Mouse (Mus musculus) forebrain, embryonic 14.5 days (tissue): ENCODE data around the gene Gpsm1. TPM values are rescaled to one million over a fixed set of nuclear protein-coding genes. Genes with fewer than 3 reads are reported as not detected.

Source experiments
- polyA plus RNA-seq: library from polyadenylated mRNA; unstranded; fragments of >200 nt; fragmentation: Nextera tagmentation; extraction: Ambion mirVana; gene quantifications from 2 replicates; pipeline ENCODE4 v1.2.1, GENCODE M21; 2014

Gene Gpsm1
- polyA plus RNA-seq, 1 experiment from 2014 or later = 56.0 TPM

Other genes starting within 250 kb of the Gpsm1 start
- 6.1 and 11.8 TPM in 2 replicates for gene Nacc2, start 192.3 kb upstream of the Gpsm1 start, polyA plus RNA-seq
- gene Lhx3, start 107.2 kb upstream of the Gpsm1 start, polyA plus RNA-seq = not detected in 2 replicates
- gene Qsox2, start 78.0 kb upstream of the Gpsm1 start, polyA plus RNA-seq = 10.6 and 12.2 TPM in 2 replicates
- gene Ccdc187, start 21.0 kb upstream of the Gpsm1 start, polyA plus RNA-seq = 0.11 and 0.17 TPM in 2 replicates
- gene Dnlz, start 36.6 kb downstream of the Gpsm1 start, polyA plus RNA-seq = 28.8 and 33.1 TPM in 2 replicates
- gene Card9, start 45.4 kb downstream of the Gpsm1 start, polyA plus RNA-seq = 0.22 and 1.1 TPM in 2 replicates
- 15.7 and 27.1 TPM in 2 replicates for gene Snapc4, start 65.1 kb downstream of the Gpsm1 start, polyA plus RNA-seq
- 149 and 152 TPM in 2 replicates for gene Entr1, start 73.8 kb downstream of the Gpsm1 start, polyA plus RNA-seq
- gene Pmpca, start 73.8 kb downstream of the Gpsm1 start, polyA plus RNA-seq = 70.1 and 72.6 TPM in 2 replicates
- 13.9 and 16.2 TPM in 2 replicates for gene Inpp5e, start 93.7 kb downstream of the Gpsm1 start, polyA plus RNA-seq
- 23.4 and 24.6 TPM in 2 replicates for gene Sec16a, start 129.7 kb downstream of the Gpsm1 start, polyA plus RNA-seq
- 30.3 and 32.3 TPM in 2 replicates for gene Notch1, start 201.1 kb downstream of the Gpsm1 start, polyA plus RNA-seq